Mouse (Mus musculus) ES-Bruce4 (cell line): ENCODE data around the gene Capzb.

Source experiments
- CTCF ChIP-seq: IDR thresholded peaks from one replicate; pipeline ENCODE4 v1.8.1; 2011; ENCODE audit warnings: low read depth, low read length
- EP300 ChIP-seq: IDR thresholded peaks from 2 replicates; pipeline ENCODE4 v1.6.1; 2011; ENCODE audit warnings: low read depth, low read length; ENCODE audit not compliant: insufficient read depth
- POLR2A ChIP-seq: IDR thresholded peaks from one replicate; pipeline ENCODE4 v1.8.1; 2011; ENCODE audit warnings: low read length; ENCODE audit not compliant: insufficient read depth

- TF ChIP-seq CTCF (no peak), POLR2A (no peak), EP300 (no peak)
Observed at GRCm38 (mm10) chr4:139338145-139338544, 145.4 kb downstream of the Capzb start.
